Mouse (Mus musculus) liver, postnatal 0 days (tissue): ENCODE measurements around the gene Slc13a3.

ENCODE experiments used
- CTCF ChIP-seq: sonication (generic); IDR thresholded peaks from 2 replicates; pipeline ENCODE4 v1.5.1; 2016; ENCODE audit warnings: antibody characterized with exemption, low read depth
- EP300 ChIP-seq: IDR thresholded peaks from 2 replicates; pipeline ENCODE4 v1.6.1; 2016; ENCODE audit warnings: antibody characterized with exemption, low read depth, mild to moderate bottlenecking

DNA sequence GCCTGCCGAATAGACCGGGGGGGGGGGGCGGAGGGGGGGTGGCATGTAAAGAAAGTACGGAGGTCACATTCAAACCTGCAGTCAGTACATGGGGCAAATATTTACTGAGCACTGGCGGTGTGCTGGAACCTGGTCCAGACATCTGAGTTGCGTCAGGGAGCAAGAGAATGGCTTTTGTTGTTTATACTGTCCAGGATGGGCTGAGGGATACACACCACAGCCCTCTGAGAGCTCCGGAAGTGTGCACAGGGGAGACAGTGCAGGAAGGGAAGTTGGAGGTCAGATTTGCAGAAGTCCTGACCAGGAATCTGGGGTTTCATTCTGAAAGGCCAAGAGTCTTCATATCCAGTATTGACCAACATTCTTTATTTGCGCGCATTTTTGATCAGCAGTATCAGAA is 68.1 kb downstream of the Slc13a3 start:
- TF ChIP-seq CTCF (no peak), EP300 (peak; percentile 70)
